Mouse (Mus musculus) gastrocnemius, postnatal 25 days (tissue): Measurements from ENCODE around the gene Grm8. TPM values are rescaled to one million over a fixed set of nuclear protein-coding genes. Genes with fewer than 3 reads are reported as not detected.

ENCODE experiments used
- DNase-seq: peaks from one replicate; pipeline ENCODE4 v3.0.0; 2022
- long read RNA-seq, 2 experiments: library from polyadenylated mRNA; stranded (forward); transcript quantifications; one replicate each; pipeline ENCODE4 v2.0.0; 2021
- total RNA-seq, 2 experiments: library from RNA; stranded (reverse); gene quantifications; 1 replicate in 1 of 2; 2 replicates in 1 of 2; pipeline ENCODE4 v1.2.3; 2021

The Grm8 gene
- total RNA-seq, result under 1 TPM; 0.24 to 0.38 TPM
- long read RNA-seq, experiment 1, result 0 reads
- long read RNA-seq, experiment 2, result 0 reads

DNA sequence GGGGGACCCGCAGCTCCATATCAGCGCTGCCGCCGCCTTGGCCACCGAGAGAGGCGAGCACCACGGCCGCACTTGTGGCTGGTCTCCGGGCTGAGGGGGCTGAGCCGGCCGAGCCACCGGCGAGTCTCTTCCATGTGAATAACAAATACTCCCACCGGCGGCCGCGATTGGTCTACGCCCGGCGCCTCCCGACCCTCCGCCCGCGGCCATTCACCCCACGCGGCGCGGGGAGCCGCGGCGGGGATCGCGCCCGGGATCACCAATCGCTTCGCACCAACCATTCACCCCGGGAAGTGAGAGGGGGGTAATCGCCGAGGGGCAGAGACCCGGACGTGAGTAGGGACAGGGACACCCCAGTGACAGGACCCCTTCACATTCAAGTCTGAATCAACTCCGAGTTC lies at the start of gene Grm8:
Gene Grm8 (minus strand): TSS at position 178 of the 401 bp plus-strand sequence.
- no peak for DNase-seq

DNA sequence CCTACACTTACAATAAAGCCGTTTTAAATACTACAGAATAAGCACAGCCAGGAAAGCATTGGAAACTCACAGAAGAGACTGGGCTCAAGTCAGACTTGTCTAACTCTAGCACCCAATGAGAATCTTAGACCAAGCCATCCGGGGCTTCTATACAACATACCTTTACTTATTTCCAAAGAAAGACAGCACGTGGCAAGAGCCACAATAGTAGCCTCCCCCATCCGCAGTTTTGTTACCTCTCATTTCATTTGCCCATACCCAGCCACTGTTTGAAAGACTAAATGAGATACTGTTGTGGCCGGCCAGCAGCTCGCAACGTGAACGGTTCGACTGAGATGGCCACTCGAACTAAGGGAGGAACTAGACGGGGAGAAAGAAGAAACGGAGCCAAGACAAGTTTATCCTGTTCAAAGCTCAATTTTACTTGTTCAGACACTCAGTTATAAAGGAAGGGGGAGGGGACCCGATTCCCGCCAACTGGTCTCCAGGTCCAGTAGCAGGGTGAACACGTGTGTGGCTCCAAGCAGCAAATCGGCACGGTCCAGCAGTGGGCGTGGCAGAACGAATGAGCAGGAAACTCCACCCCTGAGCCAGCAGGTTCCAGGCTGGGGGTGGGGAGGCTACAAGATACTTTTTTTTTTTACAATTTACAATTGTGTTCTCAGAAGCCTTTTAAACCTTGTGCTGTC lies 35.0 kb upstream of the Grm8 start:
- no peak for DNase-seq

DNA sequence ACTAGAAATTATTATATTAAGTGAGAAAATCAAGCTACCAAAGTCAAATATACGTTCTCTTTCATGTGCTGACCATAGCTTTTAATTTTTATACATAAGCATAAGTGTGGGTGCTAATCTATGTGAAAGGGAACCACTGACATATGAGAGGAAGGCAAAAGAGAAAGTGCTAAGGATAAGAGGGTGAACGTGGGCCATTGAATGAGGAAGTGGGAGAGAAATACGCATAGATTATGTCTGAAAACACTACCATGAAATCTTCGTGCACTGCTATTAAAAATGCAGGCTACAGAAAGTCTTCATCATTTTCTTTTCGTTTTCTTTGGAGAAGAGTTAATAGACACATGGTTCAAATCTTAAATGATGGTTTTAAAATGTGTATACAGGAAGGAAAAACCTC lies 25.4 kb upstream of the Grm8 start:
- no peak for DNase-seq

DNA sequence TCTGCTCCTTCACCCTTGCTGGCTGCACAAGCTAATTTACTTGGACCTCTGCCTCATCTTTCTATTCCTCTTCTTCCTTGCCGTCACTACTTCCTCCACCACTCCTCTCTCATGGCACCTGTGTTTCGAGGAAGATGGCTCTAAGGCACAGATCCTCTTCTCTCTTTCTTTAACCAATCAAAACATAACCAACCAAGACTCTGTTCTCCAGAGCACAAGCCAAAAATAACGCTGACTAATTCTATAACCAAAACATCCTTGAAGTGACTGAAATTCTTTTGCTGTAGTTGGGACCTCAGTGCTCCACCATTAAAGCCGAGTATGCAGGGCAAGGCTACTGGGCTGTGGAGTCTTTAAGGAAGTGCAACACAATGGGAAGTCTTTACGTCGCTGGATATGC lies 11.5 kb upstream of the Grm8 start:
- DNase-seq, result no peak

DNA sequence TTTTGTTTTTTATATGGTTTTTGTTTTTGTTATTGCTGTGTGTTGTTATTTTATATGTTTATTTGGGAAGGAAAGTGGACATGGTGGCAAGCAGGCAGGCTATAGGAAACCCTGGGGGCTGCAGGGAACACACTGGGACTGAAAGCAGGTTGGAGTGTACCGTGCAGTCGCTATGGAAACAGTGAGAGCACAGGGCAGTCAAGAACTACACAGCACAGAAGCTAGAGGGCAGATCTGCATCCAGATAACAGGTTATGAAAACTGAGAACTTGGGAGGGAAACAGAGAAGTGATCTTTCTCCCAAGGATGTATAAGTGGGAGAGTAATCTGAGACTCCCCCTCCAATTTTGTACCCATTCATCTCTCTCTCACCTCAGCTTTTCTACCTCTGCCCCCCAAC lies 7.4 kb upstream of the Grm8 start:
- DNase-seq, result no peak

DNA sequence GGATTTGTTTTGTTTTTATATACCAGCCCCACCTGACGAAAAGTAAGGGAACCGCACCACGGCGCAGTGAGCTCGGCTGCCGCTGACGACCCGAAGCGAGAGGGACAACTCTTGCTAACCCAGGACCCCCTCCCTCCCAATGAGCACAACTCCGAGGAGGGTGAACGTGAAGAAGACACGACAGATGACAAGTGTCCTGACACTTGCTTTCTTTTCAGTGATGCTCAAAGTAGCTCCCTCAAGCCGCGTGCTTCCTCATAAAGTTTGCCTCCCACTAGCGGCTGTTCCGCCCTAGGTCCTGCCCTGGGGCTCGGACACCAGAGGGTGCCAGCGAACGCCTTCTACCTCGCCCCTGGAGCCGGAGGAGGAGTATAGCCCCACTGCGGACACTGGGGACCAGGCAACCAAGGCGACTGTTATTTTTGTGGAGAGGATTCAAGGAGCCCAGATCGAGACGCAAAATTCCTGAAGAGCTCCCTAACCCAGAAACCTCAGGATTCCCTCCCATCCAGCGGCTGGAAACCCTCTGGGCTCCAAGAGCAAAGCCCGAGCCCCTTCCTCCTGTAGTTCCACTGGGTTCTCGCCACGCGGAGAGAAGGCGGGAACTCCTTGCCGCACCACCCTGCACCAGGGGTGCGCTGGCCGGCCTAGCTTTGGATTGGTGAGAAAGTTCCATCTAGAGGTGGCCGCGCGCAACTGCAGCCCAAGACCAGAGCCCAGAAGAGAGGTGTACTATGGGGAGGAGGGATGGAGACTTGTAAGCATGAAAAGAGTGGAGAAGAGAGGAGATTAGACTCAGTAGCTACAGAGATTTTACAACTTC lies 644 bp upstream of the Grm8 start:
- DNase-seq, result peak; percentile 66

DNA sequence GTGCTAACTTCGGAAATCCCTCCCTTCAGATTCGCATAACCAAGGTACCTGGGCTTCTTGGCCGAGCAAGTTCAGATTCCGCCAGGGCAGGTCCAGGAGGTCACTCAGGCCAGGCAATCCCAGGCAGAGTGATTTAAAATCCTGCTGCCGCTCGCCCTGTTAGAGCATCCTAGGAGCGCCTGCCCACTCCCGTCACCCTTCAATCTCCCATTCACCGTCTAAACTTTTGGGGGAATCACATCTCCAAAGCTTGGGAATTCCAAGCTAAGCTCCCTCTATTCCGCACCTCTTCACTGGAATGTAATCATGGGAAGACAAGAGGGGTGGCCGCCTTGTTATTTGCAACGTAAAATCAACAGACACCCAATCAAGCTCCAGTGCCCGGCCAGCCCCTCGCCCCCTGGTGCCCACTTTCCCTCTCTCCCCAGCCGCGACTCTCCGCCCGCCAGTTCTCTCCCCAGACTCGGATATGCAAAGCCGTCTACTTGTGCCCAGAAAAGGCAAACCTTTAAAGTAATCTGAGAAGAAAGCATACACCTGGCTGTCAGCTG lies 652 bp downstream of the Grm8 start:
- DNase-seq, result no peak

DNA sequence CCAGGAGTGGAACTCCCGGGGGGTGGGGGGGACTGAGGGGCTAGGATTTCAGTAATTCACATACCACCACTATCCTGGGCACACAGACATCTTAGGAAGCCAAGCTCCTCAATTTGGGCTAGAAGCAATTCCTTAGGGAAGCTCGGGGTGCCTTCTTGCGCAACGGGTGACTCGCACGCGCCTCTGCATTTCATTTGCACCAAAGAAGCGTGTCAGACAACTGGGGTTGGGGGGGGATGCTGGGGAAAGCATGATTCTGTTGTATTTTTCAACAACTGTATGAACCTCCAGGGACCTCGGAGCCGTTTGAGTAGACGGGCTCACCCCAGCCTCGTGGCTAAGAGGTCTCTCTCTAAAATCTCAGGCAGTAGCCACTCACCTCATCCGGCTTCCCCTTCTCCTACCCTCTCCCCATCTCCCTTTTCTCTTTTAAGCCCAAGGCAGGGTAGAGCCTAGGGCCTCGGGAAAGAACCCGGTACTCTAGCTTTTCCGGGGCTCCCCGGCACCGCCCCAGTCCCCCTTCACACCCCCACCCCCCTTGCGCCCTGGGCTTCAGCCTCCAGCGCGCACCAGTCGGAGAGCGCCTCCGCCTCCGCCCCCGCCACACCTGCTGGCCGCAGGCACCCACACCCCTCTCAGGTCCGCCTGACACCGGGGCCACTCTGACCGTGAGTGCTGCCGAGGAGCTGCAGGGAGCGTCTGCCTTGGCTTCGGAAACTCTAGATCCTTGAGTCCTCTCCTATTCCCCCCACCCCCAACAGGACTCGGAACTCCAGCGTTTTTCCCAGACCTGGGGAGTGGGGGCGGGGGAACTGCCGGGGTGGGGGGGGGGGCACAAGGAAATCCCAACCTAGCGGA lies 1.5 kb downstream of the Grm8 start:
- DNase-seq, result no peak

DNA sequence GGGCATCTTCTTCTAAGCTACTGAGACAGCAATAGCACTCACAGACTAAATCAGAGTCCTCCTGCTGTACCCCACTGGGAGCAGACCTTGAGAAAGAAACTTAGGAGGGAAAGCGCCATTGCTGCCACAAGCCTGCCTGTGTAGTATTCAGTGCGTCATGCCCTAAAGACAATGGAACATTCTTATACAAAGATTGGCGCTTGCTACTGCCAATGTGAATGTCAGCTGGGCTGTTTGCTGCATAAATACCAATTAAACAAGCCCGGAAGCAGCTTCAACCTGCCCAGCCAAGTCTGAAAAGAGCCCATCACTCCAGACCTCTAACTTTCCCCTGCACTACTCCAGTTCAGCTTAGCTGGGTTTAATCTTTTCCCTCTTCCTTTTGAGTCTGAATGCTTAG lies 2.9 kb downstream of the Grm8 start:
- no peak for DNase-seq

DNA sequence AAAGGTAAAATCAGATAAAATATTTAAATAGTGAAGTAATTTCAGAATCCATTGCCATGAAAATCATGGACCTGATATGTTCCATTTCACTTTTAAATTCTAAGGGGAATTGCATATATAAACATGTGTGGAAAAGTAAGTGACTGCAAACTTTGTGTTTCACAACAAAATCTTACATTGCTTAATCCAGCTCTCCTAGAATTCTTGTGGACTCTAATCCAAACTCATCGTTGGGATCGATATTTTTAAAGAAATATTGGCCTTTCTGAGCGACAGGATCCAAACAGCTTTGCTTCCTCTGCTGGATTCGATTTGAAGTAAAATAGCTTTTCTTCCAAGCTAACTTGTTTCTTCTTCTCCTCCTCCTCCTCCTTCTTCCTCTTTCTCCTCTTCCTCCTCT lies 6.1 kb downstream of the Grm8 start:
- DNase-seq, result no peak

DNA sequence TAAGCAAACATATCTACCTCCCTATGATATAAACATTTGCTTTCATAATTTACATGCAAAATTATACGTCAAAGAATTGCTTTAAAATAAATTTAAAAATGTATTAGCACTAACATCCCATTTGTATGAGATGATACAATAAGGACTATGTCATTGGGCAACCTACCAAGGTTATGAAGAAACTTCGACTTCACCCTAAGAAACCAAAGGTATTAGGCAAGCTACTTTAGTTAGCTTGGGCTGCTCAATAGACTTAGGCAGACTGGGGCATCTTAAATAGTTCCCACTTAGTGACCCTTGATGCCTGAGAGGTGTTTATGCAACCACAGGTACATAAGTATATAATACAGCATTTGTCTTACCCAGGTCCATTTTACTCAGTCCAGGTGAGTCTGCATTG lies 19.5 kb downstream of the Grm8 start:
- DNase-seq, result no peak

DNA sequence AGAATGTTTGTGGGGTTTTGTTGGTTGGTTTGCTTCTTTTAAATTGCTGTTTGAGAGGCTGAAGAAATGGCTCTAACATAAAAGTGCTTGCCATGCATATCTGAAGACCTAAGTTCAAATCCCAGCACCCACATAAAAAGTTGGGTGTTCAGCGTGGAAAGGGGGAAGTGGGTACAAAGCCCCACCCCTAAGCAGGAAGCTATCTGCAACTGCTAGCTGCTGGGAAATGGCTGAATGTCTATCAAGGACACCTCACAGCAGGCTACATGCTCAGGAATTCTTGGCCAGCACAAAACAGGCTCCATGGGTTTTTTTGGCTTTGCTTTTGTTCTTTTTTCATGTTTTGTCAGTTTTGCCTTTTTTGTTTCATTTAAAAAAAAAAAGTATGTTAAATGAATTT lies 20.1 kb downstream of the Grm8 start:
- no peak for DNase-seq

DNA sequence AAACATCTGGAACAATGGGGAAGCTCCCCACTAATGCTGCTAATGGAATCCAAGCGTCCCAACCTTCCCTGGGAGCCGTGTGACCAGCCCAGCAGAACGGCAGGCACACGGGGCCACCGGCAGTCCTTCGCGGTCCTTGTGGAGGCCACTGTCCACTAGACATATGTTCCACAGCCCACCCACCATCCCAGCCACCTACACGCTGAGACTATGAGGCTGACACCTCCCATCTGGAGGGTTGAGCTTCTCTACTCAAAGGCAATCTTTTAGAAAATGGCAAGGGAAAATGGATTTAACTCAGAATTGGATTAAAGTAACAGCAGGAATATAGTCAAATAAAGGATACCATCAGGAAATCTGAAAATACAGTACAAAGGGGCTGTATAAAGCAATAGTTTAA lies 23.4 kb downstream of the Grm8 start:
- DNase-seq, result no peak

DNA sequence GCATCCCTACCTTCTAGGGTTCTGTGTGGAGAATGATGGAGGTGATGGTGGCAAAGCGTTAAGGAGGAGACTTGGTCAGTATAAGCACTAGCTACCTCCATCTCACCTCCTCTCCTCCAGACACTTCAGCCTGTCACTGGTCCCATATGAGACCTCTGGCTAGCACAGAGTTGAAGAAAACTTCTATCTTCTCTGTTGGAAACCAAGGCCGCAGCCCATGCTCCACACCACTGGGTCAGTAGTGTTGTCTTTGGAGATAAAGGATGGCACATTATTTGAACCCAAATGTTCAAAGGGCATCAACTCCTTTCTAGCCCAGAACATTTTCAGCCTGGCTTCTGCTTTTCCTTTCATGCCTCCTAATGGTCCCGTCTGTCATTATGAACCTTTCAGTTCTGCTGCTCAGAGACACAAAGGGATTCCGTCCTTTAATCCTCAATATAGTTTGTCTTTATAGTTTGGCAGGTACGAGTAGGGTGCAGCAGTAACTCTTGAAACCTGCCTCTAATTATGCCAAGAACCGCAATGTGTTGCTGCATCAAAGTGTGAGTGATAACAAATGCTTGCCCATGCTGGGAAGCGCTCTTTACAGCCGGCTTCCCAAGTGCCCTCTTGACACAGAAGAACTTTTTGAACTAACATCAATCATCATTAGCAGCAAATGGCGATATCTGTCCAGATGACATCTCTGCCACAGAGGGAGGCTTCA lies 32.2 kb downstream of the Grm8 start:
- no peak for DNase-seq

DNA sequence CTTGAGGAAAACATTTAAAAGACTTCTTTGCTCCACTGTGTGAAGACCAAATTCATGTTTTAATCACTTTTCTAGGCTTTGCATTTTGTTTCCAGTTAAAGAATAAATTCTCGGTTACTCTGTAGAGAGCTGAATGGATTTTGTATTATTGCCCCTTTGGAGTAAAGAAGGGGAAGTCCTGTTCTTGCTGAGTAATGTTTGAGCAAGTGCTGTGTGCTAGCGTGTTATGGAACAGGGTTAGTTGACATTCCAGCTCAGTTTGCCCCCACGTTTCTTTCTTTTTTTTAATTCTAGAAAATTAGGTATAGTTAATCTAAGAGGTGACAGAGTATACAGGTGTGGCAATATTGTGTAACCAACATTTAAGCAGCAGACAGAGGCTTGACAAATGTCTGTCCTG lies 35.0 kb downstream of the Grm8 start:
- no peak for DNase-seq

DNA sequence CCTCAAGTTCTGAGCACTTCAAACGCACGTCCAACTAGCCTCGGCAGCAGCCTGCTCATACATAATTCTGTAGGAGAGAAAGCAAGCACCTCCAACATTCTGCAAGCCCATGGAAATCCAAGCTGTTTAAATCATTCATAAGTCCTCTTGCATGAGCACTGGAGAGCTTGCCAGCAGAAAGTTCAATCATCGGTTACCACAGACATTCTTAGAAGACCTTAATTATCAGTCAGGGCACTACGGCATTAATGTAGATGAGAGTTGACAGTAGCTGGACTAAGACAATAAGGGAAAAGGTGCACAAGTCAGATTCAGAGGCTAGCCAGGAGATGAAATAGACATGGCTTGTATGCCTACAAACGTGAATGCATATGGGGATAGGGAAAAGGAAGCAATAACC lies 42.5 kb downstream of the Grm8 start:
- no peak for DNase-seq

DNA sequence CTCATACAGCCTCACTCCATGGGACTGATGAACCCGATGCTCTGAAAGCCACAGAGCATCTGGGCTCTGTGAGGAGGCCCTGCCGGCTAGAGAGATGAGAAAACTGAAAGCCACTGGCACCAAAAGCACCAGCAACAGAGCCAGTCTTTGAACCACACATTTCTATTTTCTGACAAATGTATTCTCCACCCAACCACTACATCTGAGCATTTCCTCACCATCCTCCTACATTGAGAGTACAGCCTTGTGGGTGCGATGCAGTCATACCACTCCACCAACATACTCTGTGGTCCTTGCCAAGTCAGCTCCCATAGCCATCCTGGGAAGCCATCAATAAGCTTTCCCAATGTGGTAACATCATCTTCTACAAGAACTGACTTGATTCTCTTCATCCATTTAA lies 43.1 kb downstream of the Grm8 start:
- no peak for DNase-seq

DNA sequence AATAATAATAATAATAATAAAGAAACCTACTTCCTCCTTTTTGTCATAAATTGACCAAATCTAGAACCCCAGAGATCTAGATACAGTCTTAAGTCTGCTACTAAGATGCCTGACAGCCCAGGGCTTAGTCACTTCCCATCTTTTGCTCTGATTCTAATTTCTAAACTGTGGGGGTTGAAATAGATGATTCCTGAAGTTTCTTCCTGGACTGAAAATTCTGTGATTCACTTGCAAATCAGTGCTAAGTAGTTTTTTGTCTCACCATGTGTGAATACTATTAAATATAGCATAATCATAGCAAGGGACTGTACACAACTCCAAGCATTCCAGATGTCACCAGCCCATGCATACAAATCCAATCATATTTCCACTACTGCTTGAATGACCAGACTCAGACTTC lies 44.0 kb downstream of the Grm8 start:
- no peak for DNase-seq

DNA sequence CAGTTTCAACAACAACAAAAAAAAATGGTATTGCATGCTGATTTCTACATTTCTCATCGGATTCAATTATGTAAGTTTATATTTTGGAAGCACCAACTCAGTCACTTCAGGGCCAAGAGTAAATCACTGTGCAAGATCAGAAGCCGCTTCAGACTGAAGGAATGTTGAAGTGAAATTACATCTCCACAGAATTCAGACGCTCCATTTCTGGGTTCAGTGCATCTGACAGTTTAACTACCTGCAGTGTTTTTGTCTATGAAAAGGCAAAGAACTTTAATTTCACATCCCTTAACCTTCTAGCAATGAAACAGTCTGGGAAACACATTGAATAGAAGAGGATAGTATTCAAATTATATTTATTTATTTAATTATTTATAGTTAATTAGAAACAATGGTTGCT lies 59.4 kb downstream of the Grm8 start:
- no peak for DNase-seq

DNA sequence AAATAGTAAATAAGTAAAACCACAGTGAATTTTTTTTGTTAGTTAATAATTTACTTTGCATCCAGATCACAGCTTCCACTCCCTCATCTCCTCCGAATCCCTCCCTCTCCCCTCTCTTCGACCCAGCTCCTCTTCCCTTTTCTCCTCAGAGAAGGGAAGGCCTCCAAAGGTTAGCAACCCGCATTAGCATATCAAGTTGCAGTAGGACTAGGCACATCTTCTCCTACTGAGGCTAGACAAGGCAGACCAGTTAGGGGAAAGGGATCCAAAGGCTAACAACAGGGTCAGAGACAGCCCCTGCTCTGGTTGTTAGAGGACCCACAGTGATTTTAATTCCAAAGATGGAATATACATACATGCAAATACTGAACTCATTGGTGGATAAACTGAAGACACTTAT lies 60.5 kb downstream of the Grm8 start:
- DNase-seq, result no peak

DNA sequence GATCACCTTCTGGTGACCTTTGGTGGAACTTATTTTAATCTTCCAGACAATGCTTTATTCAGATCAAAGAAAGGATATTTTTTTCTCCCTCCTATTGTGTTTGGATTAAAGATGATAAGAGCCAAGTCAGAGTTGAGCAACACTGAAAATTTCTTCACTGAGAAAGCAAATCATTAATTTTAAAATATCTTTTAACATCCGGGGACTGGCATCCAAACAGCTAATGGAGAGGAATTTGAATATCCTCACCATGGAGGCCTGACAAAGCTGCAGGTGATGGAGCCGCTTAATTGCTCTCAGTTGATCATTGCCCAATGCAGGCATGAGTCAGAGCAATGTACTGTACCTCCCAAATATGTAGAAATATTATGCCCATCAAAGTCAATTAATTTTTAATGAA lies 83.0 kb downstream of the Grm8 start:
- DNase-seq, result no peak

DNA sequence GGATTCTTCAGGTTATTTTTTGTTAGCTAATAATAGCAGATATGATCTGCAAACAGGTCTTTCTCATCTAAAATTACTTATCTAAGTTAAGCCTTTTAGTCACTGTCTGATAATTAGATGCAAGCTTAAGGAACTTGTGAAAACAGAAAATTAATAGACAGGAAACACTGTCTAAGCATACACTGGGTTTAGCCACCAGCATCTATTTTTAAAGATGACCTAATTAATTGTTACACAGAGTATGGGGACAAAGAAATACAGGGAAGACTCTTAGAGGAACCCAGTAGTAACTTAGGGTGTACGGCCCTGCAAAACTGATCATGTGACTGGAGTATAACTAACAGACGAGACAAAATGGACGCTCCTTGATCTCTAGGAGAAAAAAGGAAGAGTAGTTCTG lies 92.6 kb downstream of the Grm8 start:
- DNase-seq, result no peak
